Mouse (Mus musculus) olfactory bulb, adult 2 months (tissue): ENCODE data around the gene 4933428G20Rik. TPM values are rescaled to one million over a fixed set of nuclear protein-coding genes. Genes with fewer than 3 reads are reported as not detected.

ENCODE experiments used
- H3K27ac ChIP-seq: fragments of 200-500 bp; 2 replicates; pipeline ENCODE4 v1.5.1; 2012; ENCODE audit warnings: low read depth, low read length; ENCODE audit not compliant: insufficient read depth
- H3K4me1 ChIP-seq: fragments of 200-500 bp; 2 replicates; pipeline ENCODE4 v1.6.1; 2012; ENCODE audit warnings: low read length; ENCODE audit not compliant: control insufficient read depth, insufficient read depth
- H3K4me3 ChIP-seq: fragments of 200-500 bp; 2 replicates; pipeline ENCODE4 v1.5.1; 2012; ENCODE audit warnings: mild to moderate bottlenecking, low read depth, low read length, moderate library complexity; ENCODE audit not compliant: insufficient read depth
- CTCF ChIP-seq: fragments of 200-500 bp; IDR thresholded peaks from 2 replicates; pipeline ENCODE4 v1.5.1; 2012; ENCODE audit warnings: low read depth, mild to moderate bottlenecking, low read length, moderate library complexity; ENCODE audit not compliant: insufficient read depth
- POLR2A ChIP-seq: fragments of 200-500 bp; IDR thresholded peaks from 2 replicates; pipeline ENCODE4 v1.6.1; 2012; ENCODE audit warnings: mild to moderate bottlenecking, low read depth, low read length, moderate library complexity; ENCODE audit not compliant: insufficient read depth
- WGBS: fragments of 180-500 bp; shearing (Covaris S2); methylation state at CpG from one replicate; pipeline ENCODE4 v1.1.7; 2018; 5-methylcytosine and 5-hydroxymethylcytosine counted together
- polyA plus RNA-seq: library from polyadenylated mRNA; stranded (reverse); fragments of >200 nt; gene quantifications from 2 replicates; pipeline ENCODE4 v1.2.4, GENCODE M21; 2012; ENCODE audit warnings: low replicate concordance; ENCODE audit not compliant: missing spikeins, insufficient read depth, insufficient read length

The 4933428G20Rik gene
- polyA plus RNA-seq, 1 experiment = not detected

DNA sequence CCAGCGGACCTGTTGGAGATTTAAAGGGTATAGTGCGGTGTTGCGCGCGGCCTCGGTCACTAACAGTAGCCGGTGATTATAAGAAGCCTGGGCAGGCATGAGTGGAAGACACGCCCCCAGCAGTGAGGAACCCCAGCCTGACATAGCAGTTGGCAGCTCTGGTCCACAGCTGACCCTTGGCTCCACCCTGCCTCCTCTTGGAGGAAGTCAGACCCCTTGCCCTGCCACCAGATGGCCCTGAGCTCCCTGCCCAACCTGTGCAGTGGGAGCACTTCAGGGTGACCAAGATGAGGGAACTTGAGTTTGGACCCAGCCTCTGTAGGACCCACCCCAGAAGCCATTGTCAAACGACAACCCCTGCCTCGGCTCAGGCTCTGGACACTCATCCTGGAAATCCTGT lies 8.5 kb downstream of the 4933428G20Rik start:
- H3K4me1 ChIP-seq = no peaks in the 10 kb centered on the region
- H3K27ac ChIP-seq = no peak overlapping the region
- no peak overlapping the region for H3K4me3 ChIP-seq
- 74% methylated on average over 10 of the region's 10 CpGs for WGBS
- TF ChIP-seq POLR2A = no peak
- TF ChIP-seq CTCF = no peak

DNA sequence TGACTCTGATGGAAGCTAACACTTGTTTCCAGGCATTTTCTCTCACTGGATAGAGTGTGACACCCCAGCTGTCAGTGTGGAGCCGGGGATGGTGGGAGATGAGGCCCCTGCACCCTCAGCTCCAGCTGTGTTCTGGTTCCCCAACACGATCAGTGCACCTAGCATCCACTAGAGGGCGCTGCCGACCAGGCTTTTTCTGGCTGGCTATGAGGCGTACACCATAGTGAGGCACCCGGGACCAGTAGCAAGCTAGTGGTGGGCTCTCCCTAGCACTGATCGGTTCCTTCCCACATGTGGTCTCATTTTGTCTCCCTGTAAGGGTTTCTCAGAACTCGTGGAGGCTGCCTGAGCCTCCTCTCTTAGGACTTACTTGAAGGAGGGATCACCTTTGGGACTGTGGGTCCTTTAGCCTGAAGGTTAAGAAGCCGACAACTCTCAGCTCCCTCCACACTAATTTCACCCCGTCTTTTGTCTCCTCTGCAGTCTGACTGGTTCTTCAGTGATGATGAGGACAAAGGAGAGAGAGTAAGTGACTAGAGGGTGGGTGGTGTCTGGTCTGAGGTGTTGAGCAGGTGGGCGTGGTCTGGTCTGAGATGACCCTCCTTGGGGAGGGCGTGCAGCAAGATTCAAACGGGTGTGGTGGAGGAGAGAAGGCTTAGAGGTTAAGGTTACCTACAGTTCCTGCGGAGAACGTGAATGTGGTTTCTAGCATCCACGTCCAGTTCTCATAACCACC lies 10.4 kb downstream of the 4933428G20Rik start:
- WGBS = 39% methylated on average over 16 of the region's 16 CpGs
- H3K4me3 ChIP-seq = no peak overlapping the region

DNA sequence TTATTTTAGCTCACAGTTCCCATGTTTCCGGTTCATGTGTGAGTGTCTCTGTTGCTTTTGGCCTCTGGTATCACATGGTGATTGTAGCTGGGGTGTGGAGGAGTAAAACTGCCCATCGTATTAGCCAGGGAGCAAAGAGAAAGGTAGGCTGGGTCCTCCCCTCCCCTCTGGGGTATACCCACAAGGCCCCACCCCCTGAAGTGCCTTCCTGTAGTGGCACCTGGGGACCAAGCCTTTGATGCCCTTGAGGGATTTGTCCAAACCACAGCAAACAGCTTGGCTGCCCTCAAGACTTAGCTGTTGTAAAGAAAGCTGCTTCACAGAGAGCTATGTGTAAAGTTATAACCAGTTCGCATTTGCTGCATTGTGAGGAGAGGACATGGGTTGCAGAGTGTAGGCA lies 12.5 kb downstream of the 4933428G20Rik start:
- no peak overlapping the region for H3K4me3 ChIP-seq
- WGBS = 81% methylated on average over 3 of the region's 3 CpGs
- no peaks in the 10 kb centered on the region for H3K4me1 ChIP-seq
- TF ChIP-seq CTCF = no peak
- TF ChIP-seq POLR2A = no peak
- H3K27ac ChIP-seq = no peak overlapping the region

More for the DNA sequence above, 10.4 kb downstream of the 4933428G20Rik start:
- Histone ChIP-seq H3K27ac (no peak overlapping the region), H3K4me1 (no peaks in the 10 kb centered on the region)
- TF ChIP-seq POLR2A (no peak), CTCF (peak; percentile 81)

DNA sequence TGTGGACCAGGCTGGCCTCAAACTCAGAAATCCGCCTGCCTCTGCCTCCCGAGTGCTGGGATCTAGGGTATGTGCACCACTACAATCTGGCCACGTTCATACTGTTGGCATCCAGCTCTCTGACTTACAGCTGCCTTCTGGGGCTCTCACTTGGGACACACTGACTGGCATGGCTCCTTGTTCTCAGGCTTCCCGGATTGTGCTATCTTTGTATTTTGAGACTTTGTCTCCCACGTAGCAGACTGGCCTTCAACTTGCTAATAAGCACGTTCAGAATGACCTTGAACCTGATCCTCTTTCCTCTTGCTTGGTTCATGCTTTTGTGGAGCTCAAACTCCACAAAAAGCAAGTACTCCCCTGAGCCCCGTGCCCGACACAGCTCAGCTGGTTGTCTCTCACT lies 14.5 kb downstream of the 4933428G20Rik start:
- Histone ChIP-seq H3K4me1 (no peaks in the 10 kb centered on the region), H3K4me3 (no peak overlapping the region), H3K27ac (no peak overlapping the region)
- no peak for TF ChIP-seq CTCF
- no peak for TF ChIP-seq POLR2A
- 78% methylated on average over 8 of the region's 8 CpGs for WGBS

DNA sequence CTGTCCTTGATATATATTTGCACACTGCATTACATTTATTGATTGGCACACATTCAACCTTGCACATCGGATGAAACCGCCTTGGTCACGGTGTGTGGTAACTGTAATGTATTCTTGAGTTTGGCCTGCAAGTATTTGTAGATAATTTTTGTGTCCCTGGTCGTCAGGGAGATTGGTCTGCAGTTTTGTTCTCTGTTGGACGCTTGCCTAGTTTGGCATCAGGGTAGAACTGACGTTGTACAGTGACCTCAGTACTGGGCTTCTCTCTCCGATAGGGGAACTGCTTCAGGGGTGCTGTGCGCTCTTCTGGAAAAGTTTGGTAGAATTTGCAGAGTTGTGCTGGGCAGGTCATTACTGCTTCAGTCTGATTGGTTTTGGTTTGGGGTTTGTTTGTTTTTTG lies 20.3 kb downstream of the 4933428G20Rik start:
- Histone ChIP-seq H3K27ac (no peak overlapping the region), H3K4me1 (peaks cover 9% of the 10 kb centered on the region), H3K4me3 (no peak overlapping the region)
- TF ChIP-seq CTCF (no peak), POLR2A (no peak)
- 61% methylated on average over 8 of the region's 8 CpGs for WGBS

DNA sequence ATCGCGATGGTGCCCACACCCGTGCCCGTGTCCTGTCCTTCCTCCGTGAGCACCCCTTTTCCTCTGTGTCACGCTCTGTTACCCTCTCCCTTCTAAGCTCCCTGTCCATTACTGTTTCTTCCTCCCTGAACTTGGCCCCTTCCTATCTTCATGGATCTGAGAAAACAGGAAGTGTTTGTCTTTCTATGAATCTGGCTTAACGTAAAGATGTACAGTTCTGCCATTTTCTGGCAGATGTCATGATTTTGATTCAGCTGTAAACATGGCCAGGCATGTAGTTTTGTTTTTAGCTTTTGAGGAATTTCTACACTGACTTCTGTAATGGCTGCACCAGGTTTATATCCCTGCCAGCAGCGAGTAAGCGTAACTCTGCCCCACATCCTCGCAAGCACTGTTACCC lies 21.1 kb downstream of the 4933428G20Rik start:
- TF ChIP-seq POLR2A = no peak
- no peak overlapping the region for H3K27ac ChIP-seq
- peaks cover 9% of the 10 kb centered on the region for H3K4me1 ChIP-seq
- 87% methylated on average over 10 of the region's 10 CpGs for WGBS
- H3K4me3 ChIP-seq = no peak overlapping the region

DNA sequence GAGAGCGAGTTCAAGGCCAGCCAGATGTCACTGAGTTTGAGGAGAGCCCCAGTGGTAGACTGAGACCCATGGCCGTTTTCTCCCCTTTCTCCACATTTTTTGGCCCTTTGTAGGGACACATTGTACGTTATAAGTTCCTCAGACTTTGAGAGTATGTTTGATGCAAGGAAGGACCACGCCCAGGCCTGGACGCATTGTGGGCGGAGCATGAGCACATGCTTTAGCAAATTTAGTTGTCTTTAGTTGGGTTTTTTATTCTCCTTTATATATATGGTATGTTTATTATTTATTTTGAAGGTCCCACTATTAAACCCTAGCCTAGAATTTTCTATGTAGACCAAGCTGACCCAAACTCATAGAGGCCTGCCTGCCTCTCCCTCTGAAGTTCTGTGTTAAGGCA lies 21.8 kb downstream of the 4933428G20Rik start:
- H3K4me3 ChIP-seq = no peak overlapping the region
- 88% methylated on average over 6 of the region's 6 CpGs for WGBS
- H3K27ac ChIP-seq = no peak overlapping the region
- H3K4me1 ChIP-seq = peaks cover 9% of the 10 kb centered on the region
- TF ChIP-seq POLR2A (no peak), CTCF (no peak)

DNA sequence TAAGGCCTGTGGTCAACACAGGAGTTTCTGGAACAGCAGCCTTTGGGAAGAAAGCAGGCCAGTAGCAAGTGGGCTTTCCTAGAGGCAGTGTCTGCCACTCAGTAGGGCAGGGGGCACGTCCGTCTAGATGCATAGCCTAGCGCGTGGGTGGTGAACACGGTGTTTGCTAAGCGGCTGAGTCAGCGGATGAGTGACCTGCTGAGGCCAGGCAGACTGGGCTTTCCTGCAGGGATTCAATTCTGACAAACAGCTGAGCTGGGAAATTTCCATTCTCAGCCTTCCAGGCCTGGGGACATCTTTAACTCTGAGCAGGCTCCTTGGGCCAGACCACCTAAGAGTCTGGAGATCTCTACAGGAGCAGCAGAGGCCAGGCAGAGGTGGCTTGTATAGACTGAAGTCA lies 22.7 kb downstream of the 4933428G20Rik start:
- WGBS = 76% methylated on average over 7 of the region's 7 CpGs
- no peak overlapping the region for H3K4me3 ChIP-seq
- peaks cover 9% of the 10 kb centered on the region for H3K4me1 ChIP-seq
- H3K27ac ChIP-seq = no peak overlapping the region
- TF ChIP-seq CTCF = no peak
- TF ChIP-seq POLR2A = no peak

DNA sequence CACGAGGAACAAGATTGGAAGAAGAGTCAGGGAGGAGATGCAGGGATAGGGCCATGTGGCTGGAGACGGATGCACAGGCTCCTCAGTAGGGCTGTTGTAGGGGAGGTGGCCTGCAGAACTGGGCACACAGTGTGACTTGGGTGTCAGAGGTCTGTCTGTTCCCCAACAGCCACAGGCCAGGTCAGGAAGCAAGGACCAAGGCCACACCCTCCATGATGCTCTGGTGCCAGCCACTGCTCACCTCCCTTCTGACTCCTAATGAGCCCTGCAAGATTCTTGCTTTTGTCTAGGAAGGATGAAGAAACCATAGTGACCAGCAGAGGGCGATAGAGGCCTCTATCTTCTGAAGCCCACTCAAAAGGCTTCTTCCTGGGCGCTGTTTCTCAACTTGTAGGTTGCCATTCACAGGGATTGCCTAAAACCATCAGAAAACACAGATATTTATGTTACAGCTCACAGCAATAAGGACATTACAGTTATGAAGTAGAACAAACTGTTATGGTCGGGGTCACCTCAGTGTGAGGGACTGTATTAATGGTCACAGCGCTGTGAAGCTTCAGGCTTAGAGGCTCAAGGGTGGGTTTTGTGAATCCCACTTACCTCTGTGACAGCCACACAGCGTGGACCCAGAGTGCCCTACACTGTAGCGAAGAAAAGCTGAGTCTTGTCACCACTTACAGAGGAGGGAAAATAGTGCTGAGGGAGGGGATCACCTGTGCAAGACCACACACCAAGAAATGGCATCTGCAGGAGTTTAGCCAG lies 23.6 kb downstream of the 4933428G20Rik start:
- H3K27ac ChIP-seq = no peak overlapping the region
- no peak overlapping the region for H3K4me3 ChIP-seq
- TF ChIP-seq POLR2A (no peak), CTCF (peak; percentile 37; the same call in 1 of the 2 replicates)
- peaks cover 9% of the 10 kb centered on the region for H3K4me1 ChIP-seq
- WGBS = 53% methylated on average over 8 of the region's 8 CpGs
